Mouse (Mus musculus) myocyte (in vitro differentiated cells): ENCODE data around the gene Card14.

ENCODE experiments used
- MYOD1 ChIP-seq, 3 experiments: IDR thresholded peaks; one replicate each; pipeline ENCODE4 v1.6.1; 2011; ENCODE audit warnings: control low read depth in 2 of 3, low read depth in 2 of 3, mild to moderate bottlenecking in 2 of 3, moderate library complexity in 1 of 3; ENCODE audit not compliant: insufficient read length in 2 of 3, control insufficient read depth in 1 of 3
- POLR2AphosphoS2 ChIP-seq: IDR thresholded peaks from one replicate; pipeline ENCODE4 v1.6.1; 2011; ENCODE audit warnings: low read depth, control low read depth; ENCODE audit not compliant: insufficient read length
- TCF12 ChIP-seq: IDR thresholded peaks from one replicate; pipeline ENCODE4 v1.6.1; 2011; ENCODE audit warnings: mild to moderate bottlenecking, control low read depth; ENCODE audit not compliant: poor library complexity, insufficient read depth, severe bottlenecking

- TF ChIP-seq TCF12 = no peak
- TF ChIP-seq POLR2AphosphoS2 = no peak
- no peak for TF ChIP-seq MYOD1 (IDR thresholded peaks at IDR 0.05; ENCODE audit: control insufficient read depth in 1 of 3, insufficient read length in 2 of 3, low read depth in 2 of 3)
Measured at GRCm38 (mm10) chr11:119338271-119339059, 30.9 kb downstream of the Card14 start.
